Comparison of ENCODE assay signal across 8 mouse cellular contexts in genomic region chr9:44490086-44490967, GRCm38 (mm10). TPM values are rescaled to one million over a fixed set of nuclear protein-coding genes. Genes with fewer than 3 reads are reported as not detected.
DNase-seq lines count a peak whose midpoint lies in the region; ATAC-seq and TF ChIP-seq lines count a peak whose summit lies in the region.

No protein-coding gene starts in this region.

- H3K9ac ChIP-seq in lung, embryonic 15.5 days: peak overlapping the region; percentile 99; the same call in 1 of the 2 replicates

- no peak for ATAC-seq in lung, embryonic 15.5 days (ENCODE audit: borderline replicate concordance, extremely low read depth, low FRiP score, low TSS enrichment)

- peak overlapping the region; percentile 81 for H3K4me2 ChIP-seq in lung, embryonic 15.5 days

- DNase-seq in gastrocnemius, adult 2 months: peak; percentile 53
- DNase-seq in gastrocnemius, adult 18-20 months (ENCODE audit: low spot score): no peak
- DNase-seq in cerebellum, adult 18-20 months: peak; percentile 28 to 52
- DNase-seq in gastrocnemius, postnatal 25 days: peak; percentile 22
- peak; percentile 93 to 94 for DNase-seq in kidney, adult 8-10 months
- DNase-seq in B cell, adult 2 months: no peak
- no peak for DNase-seq in spleen, adult 12 weeks (ENCODE audit: low spot score)

- H3K4me1 ChIP-seq in lung, embryonic 15.5 days: peaks cover 99% of the 10 kb centered on the region

- 0 out of 2 replicates have a peak, but pooled peaks cover 4% of the 10 kb centered on the region for H3K36me3 ChIP-seq in lung, embryonic 15.5 days

- H3K9me3 ChIP-seq in lung, embryonic 15.5 days: no peaks in the 10 kb centered on the region

- intact Hi-C loops in gastrocnemius, adult 2 months (cut with DNase I): no loop called here

- H3K27ac ChIP-seq in gastrocnemius, adult 2 months: peak overlapping the region; percentile 97
- H3K27ac ChIP-seq in lung, embryonic 15.5 days: peak overlapping the region; percentile 95

- 19% methylated on average over 17 of the region's 17 CpGs for WGBS in lung, embryonic 15.5 days

- no peaks in the 10 kb centered on the region for H3K27me3 ChIP-seq in lung, embryonic 15.5 days

- peak overlapping the region; percentile 100 for H3K4me3 ChIP-seq in gastrocnemius, adult 2 months
- H3K4me3 ChIP-seq in lung, embryonic 15.5 days: peak overlapping the region; percentile 96

- TF ChIP-seq CTCF in gastrocnemius, adult 2 months (IDR thresholded peaks at IDR 0.05): no peak

RNA-seq across cellular contexts. Expression of gene Bcl9l, which starts 7.7 kb away (rescaled TPM):
- 10 to 100 TPM; 38.3 to 43.6 TPM for total RNA-seq in gastrocnemius, adult 2 months (2021)
- 10 to 100 TPM; 36.0 to 36.6 TPM for total RNA-seq in gastrocnemius, adult 18-20 months (2021)
- 10 to 100 TPM; 33.6 to 40.7 TPM for total RNA-seq in gastrocnemius, postnatal 25 days (2021)
- polyA plus RNA-seq in lung, embryonic 15.5 days (2015; fragmentation: Nextera tagmentation; extraction: Ambion mirVana): 17.1 and 17.3 TPM in 2 replicates

RNA-seq across cellular contexts. Expression of gene Upk2, which starts 35.6 kb away (rescaled TPM):
- under 1 TPM; 0.22 to 0.23 TPM for total RNA-seq in gastrocnemius, adult 2 months (2021)
- total RNA-seq in gastrocnemius, adult 18-20 months (2021): under 1 TPM; 0.43 to 0.83 TPM
- total RNA-seq in gastrocnemius, postnatal 25 days (2021): under 1 TPM; 0.32 to 0.43 TPM
- polyA plus RNA-seq in lung, embryonic 15.5 days (2015; fragmentation: Nextera tagmentation; extraction: Ambion mirVana): 1.3 and 1.5 TPM in 2 replicates

RNA-seq across cellular contexts. Expression of gene Foxr1, which starts 49.4 kb away (rescaled TPM):
- total RNA-seq in gastrocnemius, adult 2 months (2021): not detected
- total RNA-seq in gastrocnemius, adult 18-20 months (2021): not detected
- not detected for total RNA-seq in gastrocnemius, postnatal 25 days (2021)
- not detected in 2 replicates for polyA plus RNA-seq in lung, embryonic 15.5 days (2015; fragmentation: Nextera tagmentation; extraction: Ambion mirVana)

Comparison
In these comparisons a context has a peak if more than half of its experiments do, and no peak if none do; other contexts are left out.
1. DNase-seq: peak in gastrocnemius, adult 2 months (single experiment), cerebellum, adult 18-20 months (2 of 2), gastrocnemius, postnatal 25 days (single experiment) and kidney, adult 8-10 months (2 of 2); none in gastrocnemius, adult 18-20 months (single experiment), B cell, adult 2 months (0 of 2) and spleen, adult 12 weeks (single experiment).